Mouse (Mus musculus) bone marrow, adult 2 months (tissue): ENCODE measurements around the gene Fancc. TPM values are rescaled to one million over a fixed set of nuclear protein-coding genes. Genes with fewer than 3 reads are reported as not detected.
"Not testable (repeated sequence)": the region's sequence is repeated elsewhere in the genome, so short reads cannot be mapped to it uniquely, and the experiment has no call there.

Experiments used
- H3K27ac ChIP-seq: fragments of 200-500 bp; 2 replicates; pipeline ENCODE4 v1.5.1; 2012; ENCODE audit warnings: low read depth, mild to moderate bottlenecking, control low read depth, inconsistent platforms, low read length; ENCODE audit not compliant: control insufficient read depth, poor library complexity, insufficient read depth
- H3K4me1 ChIP-seq: fragments of 200-500 bp; 2 replicates; pipeline ENCODE4 v1.6.1; 2011; ENCODE audit warnings: low read length; ENCODE audit not compliant: control insufficient read depth, insufficient read depth
- H3K4me3 ChIP-seq: fragments of 200-500 bp; replicated peaks from 2 replicates; pipeline ENCODE3; 2011; ENCODE audit warnings: mild to moderate bottlenecking, low read depth, low read length, control low read depth; ENCODE audit not compliant: control insufficient read depth
- CTCF ChIP-seq: fragments of 200-500 bp; IDR thresholded peaks from 2 replicates; pipeline ENCODE4 v1.5.1; 2011; ENCODE audit warnings: low read length, control low read depth; ENCODE audit not compliant: control insufficient read depth, insufficient read depth
- POLR2A ChIP-seq: fragments of 200-500 bp; IDR thresholded peaks from 2 replicates; pipeline ENCODE4 v1.6.1; 2011; ENCODE audit warnings: low read depth, mild to moderate bottlenecking, control low read depth, low read length, borderline replicate concordance; ENCODE audit not compliant: control insufficient read depth
- WGBS: fragments of 180-500 bp; shearing (Covaris S2); methylation state at CpG from one replicate; pipeline ENCODE4 v1.1.7; 2018; 5-methylcytosine and 5-hydroxymethylcytosine counted together
- polyA plus RNA-seq: library from polyadenylated mRNA; stranded (reverse); fragments of >200 nt; gene quantifications from 2 replicates; pipeline ENCODE4 v1.2.4, GENCODE M21; 2011; ENCODE audit warnings: low replicate concordance; ENCODE audit not compliant: missing spikeins, insufficient read depth, insufficient read length

Fancc gene
- polyA plus RNA-seq, 1 experiment: 9.9 TPM

DNA sequence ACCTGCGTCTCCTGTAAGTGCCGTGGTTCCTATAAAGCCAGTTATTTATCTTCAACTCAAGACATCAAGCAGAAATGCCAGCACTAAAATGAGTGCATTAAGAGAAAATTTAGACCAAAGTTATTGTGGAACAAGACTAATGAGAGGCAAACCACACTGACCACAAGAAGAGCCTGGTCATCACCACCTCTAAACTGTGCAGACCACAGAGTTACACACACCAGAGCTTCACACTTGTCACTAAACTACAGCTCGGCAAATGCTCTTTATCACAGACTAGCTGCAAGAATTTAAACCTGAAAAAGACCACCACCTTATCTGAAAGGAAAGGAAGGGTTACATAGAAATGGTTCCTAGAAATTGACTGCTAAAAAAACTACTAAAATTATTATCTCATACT, 135.3 kb downstream of the Fancc start:
- Histone ChIP-seq H3K27ac (no peak overlapping the region), H3K4me1 (no peaks in the 10 kb centered on the region), H3K4me3 (no peak overlapping the region)
- TF ChIP-seq POLR2A (no peak), CTCF (no peak)
- WGBS: 48% methylated on average over 3 of the region's 3 CpGs

GRCm38 (mm10) chr13:63360111-63360885, 136.8 kb downstream of the Fancc start:
- no peaks in the 10 kb centered on the region for H3K4me1 ChIP-seq
- WGBS: 75% methylated on average over 4 of the region's 4 CpGs
- no peak overlapping the region for H3K4me3 ChIP-seq
- H3K27ac ChIP-seq: no peak overlapping the region
- TF ChIP-seq POLR2A: no peak
- no peak for TF ChIP-seq CTCF

DNA sequence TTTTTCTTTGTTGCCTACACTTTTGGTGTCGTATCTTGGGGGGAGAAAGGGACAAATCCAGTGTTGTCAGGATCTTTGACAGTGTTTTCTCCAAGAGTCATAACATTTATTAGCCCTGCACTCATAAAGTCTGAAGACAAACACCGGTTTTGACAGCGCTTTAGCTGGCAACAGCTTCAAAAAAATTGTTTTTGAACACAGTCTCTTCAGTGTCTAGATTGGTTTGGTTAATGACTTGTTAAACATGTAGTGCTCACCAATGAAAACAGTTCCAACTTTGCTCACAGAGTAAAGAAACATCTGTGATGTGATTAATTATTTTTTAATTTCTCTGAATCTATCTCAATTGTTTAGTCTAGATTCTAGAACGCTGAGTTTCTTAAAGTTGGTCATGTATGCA, 137.7 kb downstream of the Fancc start:
- Histone ChIP-seq H3K4me3 (no peak overlapping the region), H3K4me1 (no peaks in the 10 kb centered on the region), H3K27ac (no peak overlapping the region)
- WGBS: 87% methylated on average over 4 of the region's 4 CpGs
- TF ChIP-seq POLR2A (no peak), CTCF (no peak)

DNA sequence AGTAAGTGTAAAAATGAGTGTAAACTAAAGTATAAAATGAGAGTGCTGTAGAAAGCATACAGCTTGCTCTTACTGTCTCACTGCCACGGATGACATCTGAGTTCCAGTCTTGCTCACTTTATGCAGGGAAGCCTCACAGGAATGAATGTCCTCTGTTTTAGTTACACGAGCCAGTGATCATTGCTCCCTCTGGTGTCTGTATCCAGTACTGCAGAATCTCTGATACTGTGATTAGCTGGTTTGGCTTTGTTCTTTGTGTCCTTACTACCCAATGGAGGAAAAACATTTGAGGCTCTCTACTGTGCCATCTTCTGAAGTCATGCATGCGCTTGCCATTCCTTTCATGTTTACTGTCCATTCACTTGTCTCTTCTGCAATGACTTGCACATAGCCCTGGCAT, 140.5 kb downstream of the Fancc start:
- no peaks in the 10 kb centered on the region for H3K4me1 ChIP-seq
- 32% methylated on average over 3 of the region's 3 CpGs for WGBS
- no peak overlapping the region for H3K4me3 ChIP-seq
- TF ChIP-seq CTCF: 0 out of 2 replicates have a peak, but pooled peaks have one; percentile 16
- no peak for TF ChIP-seq POLR2A
- no peak overlapping the region for H3K27ac ChIP-seq

- no peak overlapping the region for H3K4me3 ChIP-seq
- no peak for TF ChIP-seq CTCF
- no peak for TF ChIP-seq POLR2A
- WGBS: 90% methylated on average over 4 of the region's 4 CpGs
- H3K4me1 ChIP-seq: no peaks in the 10 kb centered on the region
- H3K27ac ChIP-seq: no peak overlapping the region
Observed at GRCm38 (mm10) chr13:63356101-63356500, 141.0 kb downstream of the Fancc start.

GRCm38 (mm10) chr13:63353312-63353711, 143.8 kb downstream of the Fancc start:
- H3K27ac ChIP-seq, H3K4me3 ChIP-seq, H3K4me1 ChIP-seq: not testable (repeated sequence)
- 84% methylated on average over 4 of the region's 4 CpGs for WGBS

GRCm38 (mm10) chr13:63350076-63350475, 147.0 kb downstream of the Fancc start:
- WGBS: 70% methylated on average over 4 of the region's 4 CpGs

DNA sequence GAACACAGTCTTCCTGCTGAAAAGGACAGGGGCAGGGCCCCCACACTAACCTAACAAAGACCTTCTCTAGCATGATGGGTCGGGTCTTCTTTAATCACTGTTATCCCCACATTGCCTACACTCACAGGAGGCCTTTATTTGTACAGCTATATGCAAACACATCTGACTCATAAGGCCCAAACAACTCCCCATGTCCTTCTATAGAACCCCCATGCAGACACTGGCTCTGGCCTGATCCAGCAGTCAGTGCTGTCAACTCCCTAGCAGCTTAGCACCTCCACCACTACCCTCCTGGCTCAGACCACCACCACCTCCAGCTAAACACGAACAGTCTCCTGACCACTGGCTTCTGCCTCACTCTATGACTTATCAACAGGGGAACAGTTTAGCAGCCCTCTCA, 149.4 kb downstream of the Fancc start:
- Histone ChIP-seq H3K27ac (no peak overlapping the region), H3K4me1 (no peaks in the 10 kb centered on the region; the same call in 1 of the 2 replicates), H3K4me3 (no peak overlapping the region)
- TF ChIP-seq CTCF: no peak
- TF ChIP-seq POLR2A: no peak
- WGBS: 80% methylated on average over 2 of the region's 2 CpGs

More at GRCm38 (mm10) chr13:63350076-63350475, 147.0 kb downstream of the Fancc start:
- Histone ChIP-seq H3K27ac (no peak overlapping the region), H3K4me1 (no peaks in the 10 kb centered on the region; the same call in 1 of the 2 replicates), H3K4me3 (no peak overlapping the region)
- no peak for TF ChIP-seq CTCF

DNA sequence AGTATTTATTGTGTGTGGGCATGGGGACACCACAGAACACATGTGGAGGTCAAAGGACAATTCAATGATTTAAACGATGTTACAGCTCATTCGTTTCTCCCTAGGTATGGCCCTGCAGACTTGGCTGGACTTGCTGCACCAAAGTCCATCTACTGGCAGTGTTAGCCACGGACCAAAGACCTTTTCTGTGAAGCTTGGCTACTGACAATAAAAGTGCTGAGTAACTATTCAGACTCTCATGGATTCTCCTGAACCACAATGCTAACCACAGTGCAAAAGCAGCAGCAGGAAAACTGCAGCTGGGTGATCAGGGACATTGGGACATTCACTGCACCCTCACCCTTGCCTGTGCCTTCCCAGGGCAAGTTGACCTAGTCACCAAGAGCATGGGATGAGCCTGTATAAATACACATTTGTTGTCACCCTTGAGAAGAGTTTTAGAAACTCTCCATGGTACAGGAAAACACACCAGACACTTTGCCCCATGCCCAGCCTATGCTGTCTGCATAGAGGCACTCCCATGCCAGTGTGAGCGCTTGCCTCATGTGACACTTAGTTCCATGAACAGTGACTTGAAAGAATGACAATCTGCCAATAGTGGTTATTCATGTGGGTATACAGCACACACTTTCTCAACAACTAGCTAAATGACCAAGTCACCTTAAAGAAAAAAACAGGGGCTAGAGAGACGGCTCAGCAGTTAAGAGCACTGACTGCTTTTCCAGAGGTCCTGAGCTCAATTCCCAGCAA, 151.4 kb downstream of the Fancc start:
- no peaks in the 10 kb centered on the region; the same call in 1 of the 2 replicates for H3K4me1 ChIP-seq
- no peak for TF ChIP-seq CTCF
- TF ChIP-seq POLR2A: no peak
- no peak overlapping the region for H3K27ac ChIP-seq
- H3K4me3 ChIP-seq: no peak overlapping the region
- WGBS: 81% methylated on average over 5 of the region's 5 CpGs
